Mouse (Mus musculus) embryo, embryonic 10.5 days (tissue): ENCODE measurements around the gene Fhl3.
A peak's percentile ranks its signal among the peaks of the same experiment; 100 is the strongest.
"Not testable (repeated sequence)": the region's sequence is repeated elsewhere in the genome, so short reads cannot be mapped to it uniquely, and the experiment has no call there.

Experiments used
- DNase-seq: peaks from one replicate; pipeline ENCODE4 v3.0.0-alpha.2; 2015; ENCODE audit warnings: low spot score

The Fhl3 gene

DNA sequence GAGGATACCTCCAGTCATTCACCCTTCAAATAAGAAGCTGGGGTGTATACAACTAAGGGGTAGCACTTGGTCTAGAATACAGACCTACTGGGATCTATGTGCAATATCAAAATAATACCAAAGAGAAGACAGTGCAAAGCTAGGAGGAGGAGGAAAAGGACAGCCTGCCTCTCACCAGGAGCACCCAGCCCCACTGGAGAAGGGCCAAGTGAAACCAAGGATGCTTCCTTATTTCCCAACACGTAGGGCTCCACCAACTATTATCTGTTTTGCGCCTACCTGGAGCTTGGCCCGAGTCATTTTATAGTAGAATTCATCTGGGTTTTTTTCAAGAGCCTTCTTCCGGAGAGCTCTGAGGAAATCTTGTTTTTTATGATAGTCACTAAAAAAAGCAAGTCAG is 17.0 kb upstream of the Fhl3 start:
- no peak for DNase-seq

DNA sequence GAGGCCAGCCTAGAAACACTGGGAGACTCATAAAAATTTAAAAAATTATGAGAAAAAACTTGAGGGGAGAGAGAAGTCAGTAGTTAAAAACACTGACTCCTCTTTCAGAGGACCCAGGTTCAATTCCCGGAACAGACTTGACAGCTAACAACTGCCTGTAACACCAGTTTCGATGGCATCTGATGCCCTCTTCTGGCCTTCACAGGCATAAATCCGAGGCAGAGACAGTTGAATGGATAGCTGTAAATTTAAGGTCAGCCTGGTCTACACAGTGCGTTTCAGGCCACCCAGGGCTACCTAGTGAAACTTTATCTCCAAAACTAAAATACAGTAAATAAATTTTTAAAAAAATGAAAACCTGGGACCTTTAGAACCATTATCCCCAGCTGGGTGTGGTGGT is 15.5 kb upstream of the Fhl3 start:
- DNase-seq: no peak

- no peak for DNase-seq
Measured at GRCm38 (mm10) chr4:124685453-124685852, 15.0 kb upstream of the Fhl3 start.

- DNase-seq: no peak
Measured at GRCm38 (mm10) chr4:124685897-124686402, 14.6 kb upstream of the Fhl3 start.

DNA sequence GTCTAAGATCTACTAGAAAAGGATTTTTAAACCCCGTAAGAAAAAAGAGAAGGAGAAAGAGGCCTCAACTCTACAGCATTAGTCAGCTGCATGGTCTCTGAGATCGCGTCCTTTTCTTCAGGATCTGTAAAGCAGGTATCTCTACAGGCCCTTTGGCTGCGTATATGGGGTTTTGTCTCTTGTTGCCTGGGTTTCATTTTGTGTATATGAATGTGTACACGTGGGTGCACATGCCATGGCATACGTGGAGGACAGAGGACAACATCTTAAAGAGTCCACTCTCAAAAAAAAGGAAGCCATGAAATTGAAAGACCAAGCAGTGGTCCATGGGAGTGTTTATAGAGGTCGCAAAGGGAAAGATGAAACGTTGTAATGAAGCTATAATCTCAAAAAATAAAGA is 9.0 kb upstream of the Fhl3 start:
- no peak for DNase-seq

DNA sequence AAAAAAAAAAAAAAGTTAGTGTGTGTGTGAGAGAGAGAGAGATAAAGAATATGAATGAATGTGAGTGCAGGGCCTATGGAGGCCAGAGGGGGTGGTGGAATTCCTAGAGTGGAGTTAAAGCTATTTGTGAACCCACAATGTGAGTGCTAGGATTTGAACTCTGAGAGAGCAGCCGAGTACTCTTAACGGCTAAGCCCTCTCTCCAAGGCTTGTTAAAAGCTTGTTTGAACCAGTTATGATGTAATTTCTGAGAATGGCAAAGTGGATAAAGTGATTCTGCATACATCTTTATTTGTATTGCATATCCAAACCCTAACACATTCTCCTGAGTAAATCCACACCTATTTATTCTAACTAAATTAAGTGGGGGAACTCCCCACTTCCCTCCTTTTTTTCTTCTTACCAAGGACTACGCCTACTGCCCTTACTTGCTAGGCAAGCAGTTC is 8.1 kb upstream of the Fhl3 start:
- DNase-seq: no peak

GRCm38 (mm10) chr4:124693135-124693894 is 7.2 kb upstream of the Fhl3 start, which contains the start of gene Utp11:
Gene Utp11, minus strand, starts transcription at chr4:124693600.
- DNase-seq: peak; percentile 97

GRCm38 (mm10) chr4:124694572-124694971 is 5.9 kb upstream of the Fhl3 start:
- no peak for DNase-seq

DNA sequence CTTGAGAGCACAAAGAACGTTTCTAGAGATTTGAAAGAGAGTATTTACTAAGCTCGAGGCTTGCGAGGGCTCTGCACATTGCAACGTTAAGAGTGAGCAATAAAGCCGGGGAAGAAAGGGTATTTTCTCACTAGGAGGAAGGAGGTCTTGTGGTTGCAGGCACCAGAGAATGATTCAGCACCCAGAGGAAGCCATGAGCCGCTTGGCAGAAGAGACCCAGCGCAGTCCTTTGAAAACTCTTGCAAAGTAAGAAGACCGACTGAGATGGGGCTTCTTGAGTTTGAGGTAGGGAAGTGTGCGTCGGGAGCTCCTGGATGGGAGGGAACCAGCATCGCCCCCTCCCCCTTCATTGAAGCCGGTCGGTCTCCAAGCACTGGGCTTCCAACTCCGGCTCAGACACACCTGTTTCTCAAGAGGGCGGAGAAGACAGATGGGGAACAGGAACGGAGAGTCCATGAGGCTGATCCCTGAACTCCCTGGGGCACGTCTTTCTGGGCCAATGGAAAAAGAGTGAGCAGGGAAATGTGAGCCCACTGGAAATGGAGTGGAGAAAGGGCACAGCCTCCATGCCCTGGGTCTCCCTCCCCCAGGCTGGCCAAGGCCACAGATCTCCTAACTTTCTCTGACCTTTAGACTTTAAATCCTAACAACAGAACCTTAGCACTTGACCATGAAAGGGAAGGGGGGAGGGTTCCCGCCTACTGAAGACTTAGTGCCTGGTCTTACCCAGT is 4.5 kb upstream of the Fhl3 start:
- DNase-seq: peak; percentile 46

DNA sequence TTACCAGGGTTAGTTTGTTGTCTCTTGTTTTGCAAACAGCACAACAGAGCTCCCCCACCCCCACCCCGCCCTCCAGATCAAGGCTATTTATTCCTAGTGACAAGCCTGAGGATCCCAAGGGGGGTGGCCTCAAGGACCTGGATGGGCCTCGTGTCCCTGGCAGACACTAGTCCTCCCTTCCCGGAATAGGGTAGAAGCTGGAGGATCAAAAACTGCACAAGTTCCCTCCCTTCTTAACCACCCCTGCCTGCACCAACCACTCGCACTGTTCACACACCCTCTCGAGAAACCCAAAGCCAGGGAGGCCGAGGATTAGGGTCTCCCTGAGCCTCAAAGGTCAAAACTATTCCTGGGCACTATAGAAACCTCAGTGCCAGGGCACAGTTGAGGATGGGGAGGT is 710 bp upstream of the Fhl3 start:
- DNase-seq: no peak

DNA sequence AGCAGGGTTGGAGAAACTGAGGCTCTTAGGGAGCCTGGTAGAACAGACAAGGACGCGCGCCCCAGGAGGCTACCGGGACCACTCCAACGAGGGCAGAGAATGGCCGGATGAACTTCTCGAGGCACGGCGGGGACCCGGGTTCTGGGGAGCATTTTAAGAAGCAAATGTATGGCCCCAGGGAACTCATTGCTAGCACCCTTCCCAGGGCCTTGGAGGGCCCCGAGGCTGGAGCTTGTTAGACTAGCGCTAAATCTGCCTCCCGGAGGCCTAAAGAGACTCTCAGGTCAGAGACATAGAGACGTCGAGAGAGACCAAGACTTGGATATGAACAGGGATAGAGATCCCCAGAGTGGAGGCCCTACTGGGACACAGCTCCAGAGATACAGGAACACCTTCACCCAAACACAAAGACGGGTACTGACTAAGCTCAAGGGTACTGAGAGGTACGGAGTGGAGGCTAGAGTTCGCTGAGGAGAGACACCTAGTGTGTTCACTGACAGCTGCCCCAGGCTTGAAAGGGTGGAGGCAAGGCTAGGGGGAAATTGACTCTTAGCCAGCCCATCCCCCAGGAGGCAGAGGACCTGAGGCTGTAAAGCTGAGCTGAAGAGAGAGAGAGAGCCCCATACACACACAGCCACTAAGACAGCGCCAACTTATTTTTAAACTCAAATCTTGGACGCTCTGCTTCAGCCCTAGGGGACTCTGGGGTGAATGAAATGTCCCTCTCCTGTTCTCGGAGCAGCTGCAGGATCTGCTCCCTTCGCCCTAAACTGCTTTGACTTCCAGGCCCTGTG is 748 bp downstream of the Fhl3 start:
- peak; percentile 56 for DNase-seq

GRCm38 (mm10) chr4:124701916-124702315 is 1.4 kb downstream of the Fhl3 start:
- no peak for DNase-seq

GRCm38 (mm10) chr4:124703406-124703805 is 2.9 kb downstream of the Fhl3 start:
- DNase-seq: no peak

DNA sequence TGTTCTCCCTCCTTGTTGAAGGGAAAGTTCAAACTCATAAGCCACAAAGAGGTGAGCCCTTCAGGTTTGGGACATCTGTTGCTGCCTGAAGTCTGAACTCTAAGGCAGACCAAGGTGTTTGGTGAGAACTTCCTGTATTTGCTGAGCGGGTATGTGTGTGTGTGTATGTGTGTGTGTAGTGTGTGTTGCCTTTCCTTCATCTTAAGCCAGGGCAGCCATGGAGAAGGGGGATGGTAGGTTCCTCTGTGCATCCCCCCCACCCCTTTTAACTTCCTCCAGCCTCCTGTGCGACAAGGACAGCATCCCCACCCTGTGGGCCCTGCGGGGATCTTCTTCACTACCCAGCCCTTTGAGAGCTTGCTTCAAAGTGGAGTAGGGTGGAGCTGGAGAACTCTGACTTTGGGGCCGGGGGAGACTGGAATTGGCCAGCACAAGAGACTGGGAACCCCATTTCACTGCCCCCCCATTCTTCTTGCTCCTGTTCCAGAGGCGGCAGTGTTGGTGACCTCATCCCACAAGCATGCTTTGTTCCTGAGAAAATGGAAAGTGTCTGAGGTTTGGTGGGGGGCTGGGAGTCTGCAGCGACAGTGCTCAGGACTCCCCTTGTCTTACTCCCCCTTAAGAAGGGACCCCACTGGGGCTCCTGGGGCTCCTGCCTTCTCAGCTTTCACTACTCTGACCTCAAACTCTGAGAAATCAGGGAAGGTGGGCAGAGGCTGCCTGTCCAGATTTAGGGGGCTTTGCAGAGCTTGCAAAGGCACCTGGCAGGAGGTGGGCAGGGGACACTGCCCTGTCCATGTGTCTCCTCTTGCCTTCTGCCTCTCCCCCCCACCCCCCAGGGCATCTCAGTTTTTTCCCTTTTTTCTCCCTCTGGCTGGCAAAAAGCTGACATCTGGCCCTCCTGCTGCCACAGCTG is 3.6 kb downstream of the Fhl3 start:
- peak; percentile 66 for DNase-seq

- peak; percentile 56 for DNase-seq
Measured at GRCm38 (mm10) chr4:124704797-124705474, 4.4 kb downstream of the Fhl3 start.

- no peak for DNase-seq
Measured at GRCm38 (mm10) chr4:124705661-124706269, 5.3 kb downstream of the Fhl3 start.

DNA sequence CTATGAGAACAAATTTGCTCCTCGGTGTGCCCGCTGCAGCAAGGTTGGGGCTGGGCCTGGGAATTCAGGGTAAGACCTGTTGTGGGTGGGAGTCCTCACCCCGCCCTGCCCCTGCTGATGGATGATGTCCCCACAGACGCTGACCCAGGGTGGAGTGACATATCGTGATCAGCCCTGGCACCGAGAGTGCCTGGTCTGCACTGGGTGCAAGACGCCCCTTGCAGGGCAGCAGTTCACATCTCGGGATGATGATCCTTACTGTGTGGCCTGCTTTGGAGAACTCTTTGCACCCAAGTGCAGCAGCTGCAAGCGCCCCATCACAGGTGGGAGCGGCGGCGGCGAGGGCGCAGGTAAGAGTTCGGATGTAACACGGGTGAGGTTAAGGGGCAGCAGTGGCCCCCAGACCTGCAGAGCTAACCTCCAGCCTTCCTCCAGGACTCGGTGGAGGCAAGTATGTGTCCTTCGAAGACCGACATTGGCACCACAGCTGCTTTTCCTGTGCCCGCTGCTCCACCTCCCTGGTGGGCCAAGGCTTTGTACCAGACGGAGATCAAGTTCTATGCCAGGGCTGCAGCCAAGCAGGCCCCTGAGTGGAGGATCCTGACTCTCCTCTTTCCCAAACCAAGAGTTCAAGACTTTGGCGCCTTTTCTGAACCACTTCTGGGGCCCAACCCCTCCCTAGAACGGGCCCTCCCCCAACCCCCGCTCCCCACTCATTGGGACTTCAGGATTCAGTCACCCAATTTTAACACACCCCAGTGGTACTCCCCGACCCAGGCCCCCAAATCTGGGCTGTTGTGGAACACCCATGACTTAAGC is 7.1 kb downstream of the Fhl3 start:
- not testable (repeated sequence) for DNase-seq

DNA sequence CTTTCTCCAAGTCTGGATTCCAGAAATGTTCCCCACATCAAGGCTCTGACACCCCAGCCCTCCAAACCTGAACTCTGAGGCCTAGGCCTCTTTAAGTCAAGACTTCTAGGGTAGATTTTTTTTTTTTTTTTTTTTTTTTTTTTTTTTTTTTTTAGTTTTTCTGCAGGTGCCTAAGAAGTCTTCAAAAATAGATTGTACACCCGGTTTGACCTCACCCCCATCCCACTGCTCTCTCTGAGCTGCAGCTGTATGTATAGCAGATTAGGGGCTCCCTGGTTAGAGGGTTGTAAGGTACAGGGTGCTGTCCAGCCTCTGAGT is 7.7 kb downstream of the Fhl3 start:
- DNase-seq: not testable (repeated sequence)
